Mouse (Mus musculus): ENCODE data around the gene A730049H05Rik.

DNA sequence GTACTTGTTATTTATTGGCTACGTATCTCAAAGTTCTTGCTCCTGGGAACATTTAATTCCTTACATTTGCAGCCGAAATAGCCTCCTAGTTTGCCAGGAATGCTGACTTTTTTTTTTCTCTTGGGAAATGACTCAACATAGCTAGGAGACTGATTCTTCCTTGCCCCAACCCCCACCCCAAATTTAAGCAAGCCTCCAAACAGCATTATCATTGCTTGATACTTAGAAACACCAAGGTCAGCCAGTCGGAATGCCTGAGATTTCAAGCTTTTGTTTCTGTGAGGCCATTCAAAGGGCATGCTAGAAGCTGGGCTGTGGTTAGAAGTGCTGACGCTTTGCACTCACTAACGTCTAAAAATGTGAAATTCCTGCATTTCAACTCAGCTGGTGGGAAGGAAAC, 11.1 kb downstream of the A730049H05Rik start:
- no peak for TF ChIP-seq CTCF (IDR thresholded peaks at IDR 0.05; ENCODE audit: low read depth, low read length)
- TF ChIP-seq GATA1 (IDR thresholded peaks at IDR 0.05; ENCODE audit: borderline replicate concordance, low read length) = no peak
- TF ChIP-seq GATA2 (IDR thresholded peaks at IDR 0.05; ENCODE audit: borderline replicate concordance, low read depth, low read length) = no peak
